Mouse (Mus musculus) liver, embryonic 14.5 days (tissue): ENCODE data around the gene Mrps18c.

Source experiments
- CTCF ChIP-seq: IDR thresholded peaks from 2 replicates; pipeline ENCODE4 v1.5.1; 2016; ENCODE audit warnings: antibody characterized with exemption, low read depth, control low read depth
- EP300 ChIP-seq: IDR thresholded peaks from 2 replicates; pipeline ENCODE4 v1.6.1; 2016; ENCODE audit warnings: antibody characterized with exemption, low read depth

GRCm38 (mm10) chr5:100758121-100758520, 40.3 kb upstream of the Mrps18c start:
- TF ChIP-seq EP300 (no peak), CTCF (no peak)
